Mouse (Mus musculus) intestine, embryonic 14.5 days (tissue): ENCODE measurements at regions not wholly inside any gene's neighbourhood (a gene's known extent, or its start where the extent isn't known, plus 50 kb on each side); places are given as distances from the start of the nearest gene placed in this dataset.

ENCODE experiments used
- ATAC-seq: fragments of 200-750 bp; cut with Nextera tagmentation; replicated peaks from 2 replicates; pipeline ENCODE4 v1.8.0; 2017; ENCODE audit warnings: low read depth, moderate number of reproducible peaks, moderate TSS enrichment, moderate library complexity; ENCODE audit not compliant: low FRiP score, low TSS enrichment
- DNase-seq: peaks from one replicate; pipeline ENCODE4 v3.0.0-alpha.2; 2018; ENCODE audit warnings: low spot score
- H3K27ac ChIP-seq: fragments of 300-500 bp; sonication (generic); 2 replicates; pipeline ENCODE4 v1.5.1; 2014; ENCODE audit warnings: low read depth, mild to moderate bottlenecking, control low read depth
- H3K27me3 ChIP-seq: fragments of 300-500 bp; sonication (generic); replicated peaks from 2 replicates; pipeline ENCODE4 v1.6.1; 2014; ENCODE audit warnings: low read length, control low read depth; ENCODE audit not compliant: control insufficient read depth, insufficient read depth
- H3K36me3 ChIP-seq: fragments of 300-500 bp; sonication (generic); 2 replicates; pipeline ENCODE4 v1.6.1; 2014; ENCODE audit warnings: low read length, control low read depth; ENCODE audit not compliant: control insufficient read depth, insufficient read depth
- H3K4me1 ChIP-seq: fragments of 300-500 bp; sonication (generic); replicated peaks from 2 replicates; pipeline ENCODE4 v1.6.1; 2014; ENCODE audit warnings: low read length, control low read depth, mixed read lengths; ENCODE audit not compliant: control insufficient read depth, insufficient read depth
- H3K4me2 ChIP-seq: fragments of 300-500 bp; sonication (generic); 2 replicates; pipeline ENCODE4 v1.6.1; 2014; ENCODE audit warnings: low read length
- H3K4me3 ChIP-seq: fragments of 300-500 bp; sonication (generic); 2 replicates; pipeline ENCODE4 v1.5.1; 2014; ENCODE audit warnings: low read depth, low read length, control low read depth, mixed read lengths
- H3K9ac ChIP-seq: fragments of 300-500 bp; sonication (generic); 2 replicates; pipeline ENCODE4 v1.6.1; 2014; ENCODE audit warnings: mild to moderate bottlenecking, low read length
- H3K9me3 ChIP-seq: fragments of 300-500 bp; sonication (generic); 2 replicates; pipeline ENCODE4 v1.6.1; 2016; ENCODE audit warnings: low read length, control low read depth; ENCODE audit not compliant: control insufficient read depth
- WGBS: fragments of 180-500 bp; shearing (Covaris S2); extraction: QIAGEN DNeasy Blood & Tissue Kit; methylation state at CpG from one replicate; pipeline ENCODE4 v1.1.7; 2014; 5-methylcytosine and 5-hydroxymethylcytosine counted together

GRCm38 (mm10) chr12:9165367-9165940, 135.7 kb downstream of the Ttc32 start:
- H3K9me3 ChIP-seq = no peaks in the 10 kb centered on the region

GRCm38 (mm10) chr12:9166218-9166908, 136.6 kb downstream of the Ttc32 start:
- H3K4me1 ChIP-seq = no peaks in the 10 kb centered on the region
- 48% methylated on average over 10 of the region's 10 CpGs for WGBS
- H3K27ac ChIP-seq = no peak overlapping the region
- H3K9me3 ChIP-seq = no peaks in the 10 kb centered on the region
- peak; percentile 72 for ATAC-seq
- no peak overlapping the region for H3K4me2 ChIP-seq
- H3K36me3 ChIP-seq = no peaks in the 10 kb centered on the region
- DNase-seq = peak; percentile 76
- H3K27me3 ChIP-seq = no peaks in the 10 kb centered on the region
- no peak overlapping the region for H3K9ac ChIP-seq
- H3K4me3 ChIP-seq = no peak overlapping the region

More at GRCm38 (mm10) chr12:9165367-9165940, 135.7 kb downstream of the Ttc32 start:
- ATAC-seq (no peak), DNase-seq (peak; percentile 13)
- no peak overlapping the region for H3K27ac ChIP-seq
- H3K36me3 ChIP-seq = no peaks in the 10 kb centered on the region
- H3K9ac ChIP-seq = no peak overlapping the region
- 75% methylated on average over 4 of the region's 4 CpGs for WGBS
- H3K4me1 ChIP-seq = no peaks in the 10 kb centered on the region
- no peak overlapping the region for H3K4me2 ChIP-seq
- H3K4me3 ChIP-seq = no peak overlapping the region
- no peaks in the 10 kb centered on the region for H3K27me3 ChIP-seq

- DNase-seq = peak; percentile 46
These were observed 139.2 kb downstream of the Ttc32 start for GRCm38 (mm10) chr12:9169008-9169407.

GRCm38 (mm10) chr12:9173680-9174079, 143.9 kb downstream of the Ttc32 start:
- Histone ChIP-seq H3K27me3 (no peaks in the 10 kb centered on the region), H3K4me3 (no peak overlapping the region)

More at GRCm38 (mm10) chr12:9169008-9169407, 139.2 kb downstream of the Ttc32 start:
- H3K36me3 ChIP-seq = no peaks in the 10 kb centered on the region
- 67% methylated on average over 3 of the region's 3 CpGs for WGBS
- no peaks in the 10 kb centered on the region for H3K9me3 ChIP-seq
- H3K27me3 ChIP-seq = no peaks in the 10 kb centered on the region
- H3K4me2 ChIP-seq = no peak overlapping the region
- H3K4me1 ChIP-seq = no peaks in the 10 kb centered on the region
- no peak for ATAC-seq
- no peak overlapping the region for H3K4me3 ChIP-seq
- no peak overlapping the region for H3K27ac ChIP-seq
- no peak overlapping the region for H3K9ac ChIP-seq

GRCm38 (mm10) chr12:9174327-9174726, 144.5 kb downstream of the Ttc32 start:
- H3K36me3 ChIP-seq = no peaks in the 10 kb centered on the region
- no peak overlapping the region for H3K4me2 ChIP-seq
- ATAC-seq = no peak
- H3K4me3 ChIP-seq = no peak overlapping the region
- DNase-seq = no peak
- no peak overlapping the region for H3K27ac ChIP-seq
- H3K4me1 ChIP-seq = 0 out of 2 replicates have a peak, but pooled peaks cover 3% of the 10 kb centered on the region
- no peaks in the 10 kb centered on the region for H3K9me3 ChIP-seq
- H3K27me3 ChIP-seq = no peaks in the 10 kb centered on the region
- 35% methylated on average over 9 of the region's 9 CpGs for WGBS
- no peak overlapping the region for H3K9ac ChIP-seq

More at GRCm38 (mm10) chr12:9173680-9174079, 143.9 kb downstream of the Ttc32 start:
- Histone ChIP-seq H3K9me3 (no peaks in the 10 kb centered on the region), H3K27ac (no peak overlapping the region), H3K4me1 (0 out of 2 replicates have a peak, but pooled peaks cover 3% of the 10 kb centered on the region), H3K4me2 (no peak overlapping the region), H3K36me3 (no peaks in the 10 kb centered on the region), H3K9ac (no peak overlapping the region)
- WGBS = 20% methylated on average over 1 of the region's 1 CpGs
- no peak for DNase-seq
- ATAC-seq = no peak

- 51% methylated on average over 2 of the region's 2 CpGs for WGBS
These were observed 146.4 kb downstream of the Ttc32 start for GRCm38 (mm10) chr12:9176198-9176597.

GRCm38 (mm10) chr12:9178626-9179025, 148.8 kb downstream of the Ttc32 start:
- ATAC-seq (no peak), DNase-seq (no peak)
- Histone ChIP-seq H3K27me3 (no peaks in the 10 kb centered on the region), H3K9me3 (no peaks in the 10 kb centered on the region), H3K27ac (no peak overlapping the region), H3K9ac (no peak overlapping the region), H3K4me1 (0 out of 2 replicates have a peak, but pooled peaks cover 3% of the 10 kb centered on the region), H3K36me3 (no peaks in the 10 kb centered on the region), H3K4me2 (no peak overlapping the region), H3K4me3 (no peak overlapping the region)
- WGBS = 35% methylated on average over 4 of the region's 4 CpGs

More at GRCm38 (mm10) chr12:9176198-9176597, 146.4 kb downstream of the Ttc32 start:
- Histone ChIP-seq H3K4me3 (no peak overlapping the region), H3K27me3 (no peaks in the 10 kb centered on the region), H3K4me2 (no peak overlapping the region), H3K4me1 (0 out of 2 replicates have a peak, but pooled peaks cover 3% of the 10 kb centered on the region), H3K27ac (no peak overlapping the region), H3K9me3 (no peaks in the 10 kb centered on the region), H3K36me3 (no peaks in the 10 kb centered on the region), H3K9ac (no peak overlapping the region)
- DNase-seq = no peak
- ATAC-seq = no peak

GRCm38 (mm10) chr12:9180677-9181076, 150.9 kb downstream of the Ttc32 start:
- no peaks in the 10 kb centered on the region for H3K36me3 ChIP-seq
- no peaks in the 10 kb centered on the region for H3K4me1 ChIP-seq
- ATAC-seq (no peak), DNase-seq (no peak)
- no peaks in the 10 kb centered on the region for H3K27me3 ChIP-seq
- no peak overlapping the region for H3K9ac ChIP-seq
- H3K4me2 ChIP-seq = no peak overlapping the region
- H3K27ac ChIP-seq = no peak overlapping the region
- no peaks in the 10 kb centered on the region for H3K9me3 ChIP-seq
- H3K4me3 ChIP-seq = no peak overlapping the region
- 85% methylated on average over 4 of the region's 4 CpGs for WGBS
